Mouse (Mus musculus) urinary bladder, adult 18-20 months (tissue): ENCODE data around the gene Amt.
A peak's percentile ranks its signal among the peaks of the same experiment; 100 is the strongest.

Experiments
- DNase-seq, 2 experiments: peaks; one replicate each; pipeline ENCODE4 v3.0.0; 2022; ENCODE audit warnings: low spot score in 2 of 2, mixed read lengths in 2 of 2

Amt gene

DNA sequence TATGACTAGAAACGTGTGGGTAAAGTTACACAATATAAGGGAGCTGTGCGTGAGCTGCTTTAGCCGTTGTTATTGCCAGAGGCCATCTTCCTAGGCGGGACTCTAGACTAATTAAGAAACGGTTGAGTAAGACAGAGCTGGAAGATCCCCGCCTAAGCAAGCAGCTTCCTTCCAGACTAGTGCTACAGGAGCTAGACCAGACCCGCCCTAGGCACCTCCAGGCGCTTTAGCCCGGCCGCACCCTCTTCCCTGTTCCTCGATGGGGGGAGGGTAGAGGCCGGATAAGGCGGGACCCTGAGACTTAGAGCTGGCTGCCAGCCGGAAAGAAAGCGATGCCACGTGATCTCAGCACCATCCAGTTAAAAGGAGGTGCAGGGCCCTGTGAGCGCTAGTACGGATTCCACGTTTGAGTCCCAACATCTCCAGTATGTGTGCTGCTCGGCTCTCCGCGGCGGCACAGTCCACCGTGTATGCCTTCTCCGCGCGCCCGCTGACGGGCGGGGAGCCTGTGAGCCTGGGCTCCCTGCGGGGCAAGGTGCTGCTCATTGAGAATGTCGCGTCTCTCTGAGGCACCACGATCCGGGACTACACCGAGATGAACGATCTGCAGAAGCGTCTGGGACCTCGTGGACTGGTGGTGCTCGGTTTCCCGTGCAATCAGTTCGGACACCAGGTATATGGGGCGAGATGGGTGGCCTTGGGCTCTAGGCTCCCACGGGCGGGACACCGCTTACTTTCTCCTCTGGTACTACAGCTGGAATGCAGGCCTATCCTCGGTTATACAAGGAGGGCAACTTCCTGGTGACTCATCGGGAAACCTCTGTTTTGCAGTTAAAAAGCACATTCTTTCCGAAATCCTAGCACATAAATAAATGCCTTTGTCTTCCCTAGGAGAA is 42.5 kb downstream of the Amt start, which contains the start of gene Gpx1:
TSS of gene Gpx1 (plus strand) at position 18 of the 896 bp plus-strand sequence.
- DNase-seq: peak; percentile 77 to 95

DNA sequence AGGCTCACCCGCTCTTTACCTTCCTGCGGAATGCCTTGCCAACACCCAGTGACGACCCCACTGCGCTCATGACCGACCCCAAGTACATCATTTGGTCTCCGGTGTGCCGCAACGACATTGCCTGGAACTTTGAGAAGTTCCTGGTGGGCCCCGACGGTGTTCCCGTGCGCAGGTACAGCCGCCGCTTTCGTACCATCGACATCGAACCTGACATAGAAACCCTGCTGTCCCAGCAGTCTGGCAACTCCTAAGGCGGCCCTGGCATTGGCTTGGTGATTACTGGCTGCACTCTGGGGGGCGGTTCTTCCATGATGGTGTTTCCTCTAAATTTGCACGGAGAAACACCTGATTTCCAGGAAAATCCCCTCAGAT is 43.2 kb downstream of the Amt start:
- DNase-seq: peak in 1 of 2 experiments; percentile 38

DNA sequence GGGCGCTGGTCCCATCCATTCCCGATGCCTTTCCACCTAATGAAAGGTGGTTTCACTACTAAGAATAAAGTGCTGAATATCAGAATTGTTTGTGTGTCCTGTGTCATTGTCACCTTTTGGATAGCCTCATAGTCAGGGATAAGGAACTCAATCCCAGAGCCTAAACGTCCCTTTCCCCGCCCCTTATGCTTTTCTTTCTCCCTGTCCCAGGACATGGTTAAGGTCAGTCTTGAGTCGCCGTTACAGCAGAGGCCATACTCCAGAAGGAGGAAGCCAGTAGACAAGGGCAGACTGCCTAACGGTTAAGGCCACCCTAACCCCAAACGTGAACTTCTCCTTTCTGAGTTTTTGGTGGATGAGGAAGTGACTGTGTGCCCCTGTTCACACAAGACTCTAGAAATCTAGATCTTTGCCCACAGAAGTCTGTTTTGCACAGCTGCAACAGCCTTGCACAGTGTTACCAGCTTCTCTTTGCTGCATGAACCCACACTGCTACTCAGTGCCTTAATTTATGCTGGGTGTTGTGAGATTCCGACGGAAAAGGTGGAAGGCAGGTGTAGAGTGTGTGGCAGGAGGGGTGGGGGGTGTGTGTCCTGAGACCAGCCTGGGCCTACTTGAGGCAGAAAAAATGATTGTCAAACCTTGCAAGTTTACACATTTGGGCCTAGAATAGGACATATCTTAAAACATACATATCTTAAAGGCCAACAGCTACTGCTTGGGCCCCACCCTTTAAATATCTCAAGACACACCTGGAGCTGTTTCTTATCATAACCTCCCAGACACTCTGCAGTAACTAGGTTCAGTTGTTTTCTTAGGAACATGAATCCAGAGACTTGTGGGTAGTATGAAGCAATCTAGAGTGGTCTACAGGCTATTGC is 43.8 kb downstream of the Amt start:
- no peak for DNase-seq

DNA sequence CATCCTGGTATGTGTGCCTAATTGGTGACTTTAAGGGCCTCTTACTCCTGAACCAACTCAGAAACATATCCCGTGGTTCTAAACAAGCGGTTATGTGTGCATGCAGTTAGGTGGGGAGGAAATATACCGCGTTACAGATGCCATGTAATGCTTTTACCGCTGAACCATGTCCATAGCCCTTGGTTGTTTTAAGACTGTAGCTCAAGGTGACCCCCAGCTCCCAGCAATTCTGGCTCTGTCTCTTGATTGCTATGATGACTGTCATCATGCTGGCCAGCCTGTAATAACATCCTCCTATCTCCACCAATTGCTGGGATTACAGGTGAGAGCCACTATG is 44.5 kb downstream of the Amt start:
- no peak for DNase-seq

DNA sequence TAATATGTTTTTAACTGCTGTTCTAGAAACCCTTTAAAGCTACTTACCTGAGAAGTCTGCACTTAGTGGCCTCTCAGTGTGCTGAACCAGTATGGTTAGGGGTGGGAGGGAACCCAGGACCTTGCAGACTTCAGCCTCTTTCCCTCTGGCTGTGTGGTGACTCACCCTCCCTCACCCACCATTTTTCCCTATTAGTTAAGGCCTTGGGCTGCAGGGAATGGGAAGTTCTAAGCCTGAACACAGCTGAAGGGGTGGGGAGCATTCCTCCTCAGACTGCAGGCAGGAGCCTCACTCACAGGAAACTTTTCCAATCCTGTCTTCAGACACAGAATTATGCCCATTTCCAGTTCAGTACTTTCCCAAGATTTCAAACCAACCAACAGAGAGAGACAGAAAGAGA is 45.1 kb downstream of the Amt start:
- no peak for DNase-seq

DNA sequence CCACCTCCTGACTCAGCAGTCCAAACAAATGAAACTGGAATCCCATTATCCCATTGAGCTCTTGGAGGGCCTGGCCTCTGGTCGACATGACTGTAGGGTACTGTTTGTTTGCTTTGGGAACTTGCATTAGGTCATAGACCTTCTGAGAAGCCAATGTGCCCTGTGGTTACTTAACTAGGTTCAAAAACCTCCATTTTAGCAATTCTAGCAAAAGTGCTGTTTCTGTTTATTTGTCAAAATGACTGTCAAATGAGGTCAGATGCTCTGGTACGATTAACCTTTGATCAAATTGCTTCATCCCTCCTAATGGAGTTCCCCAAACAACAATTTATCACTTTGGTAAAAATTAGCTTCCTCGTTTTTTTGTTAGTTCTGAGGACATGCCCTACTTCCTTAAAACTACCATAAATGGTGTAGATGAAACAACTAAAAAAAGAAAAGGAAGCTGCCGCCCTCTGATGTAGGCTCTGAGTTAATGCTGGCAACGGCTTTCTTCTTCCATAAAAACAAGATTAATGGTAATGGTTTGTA is 45.7 kb downstream of the Amt start:
- DNase-seq: no peak

DNA sequence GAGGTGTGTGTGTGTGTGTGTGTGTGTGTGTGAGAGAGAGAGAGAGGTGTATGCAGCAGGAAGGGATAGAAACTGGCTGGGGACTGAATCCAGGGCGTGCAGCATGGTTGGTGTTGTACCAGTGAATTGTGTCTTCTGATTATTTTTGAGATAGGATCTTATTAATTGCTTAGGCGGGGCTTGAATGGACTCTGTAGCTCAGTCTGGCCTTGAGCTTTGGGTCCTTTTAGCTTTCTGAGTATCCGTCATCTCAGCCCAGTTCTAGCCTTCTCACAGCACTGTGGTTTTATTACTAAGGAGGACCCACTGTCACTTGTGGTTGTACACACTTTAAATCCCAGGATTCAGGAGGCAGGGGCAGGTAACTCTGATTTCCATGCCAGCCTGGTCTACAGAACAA is 46.7 kb downstream of the Amt start:
- no peak for DNase-seq

DNA sequence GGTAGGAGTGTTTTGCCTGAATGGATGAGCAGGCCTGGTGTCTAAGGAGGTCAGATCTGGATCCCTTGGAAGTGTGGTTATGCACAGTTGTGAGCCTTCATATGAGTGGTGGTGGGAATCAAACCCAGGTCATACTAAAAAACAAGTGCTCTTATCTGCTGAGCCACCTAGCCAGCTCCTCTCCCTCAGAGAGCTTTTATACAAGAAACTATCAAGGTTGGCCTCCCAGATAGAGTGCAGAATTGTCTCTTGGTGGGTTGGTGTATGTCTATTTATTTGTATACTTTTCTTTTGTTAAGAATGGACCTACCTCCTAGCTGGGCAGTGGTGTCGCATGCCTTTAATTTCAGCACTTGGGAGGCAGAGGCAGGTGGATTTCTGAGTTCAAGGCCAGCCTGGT is 47.2 kb downstream of the Amt start:
- DNase-seq: no peak

DNA sequence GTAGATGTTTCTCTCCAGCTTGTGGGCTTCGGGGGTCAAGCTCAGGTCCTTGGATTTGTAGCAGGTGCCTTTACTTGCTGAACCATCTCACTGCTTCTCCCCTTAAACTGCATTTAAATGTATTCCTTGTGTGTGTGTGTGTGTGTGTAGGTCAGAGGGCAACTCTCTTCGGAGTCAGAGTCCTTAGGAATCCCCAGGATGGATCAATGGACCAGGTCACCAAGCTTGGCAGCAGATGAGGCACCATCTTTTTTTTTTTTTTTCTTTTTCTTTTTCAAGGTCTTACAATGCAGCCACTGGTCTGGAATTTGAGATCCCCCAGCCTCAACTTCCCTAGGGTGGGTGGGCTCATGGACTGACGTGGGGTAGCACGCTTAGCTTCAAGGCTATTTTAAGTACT is 47.8 kb downstream of the Amt start:
- DNase-seq: no peak

DNA sequence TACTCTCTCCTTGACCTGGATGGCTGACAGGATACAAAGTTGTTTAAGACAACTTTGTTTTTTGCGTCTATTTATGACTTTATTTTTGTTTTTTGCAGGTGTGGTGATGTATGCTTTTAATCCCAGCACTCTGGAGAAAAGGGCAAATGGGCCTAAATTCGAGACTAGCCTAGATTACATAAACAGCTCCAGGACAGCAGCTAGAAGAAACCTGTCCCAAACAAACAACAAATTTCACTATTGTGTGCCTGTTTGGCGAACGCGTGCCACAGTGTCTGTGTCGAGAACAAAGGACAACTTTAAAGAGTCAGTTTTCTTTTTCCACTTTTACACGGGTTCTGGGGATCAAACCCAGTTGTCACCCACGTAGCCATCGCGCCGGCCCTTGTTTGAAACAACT is 50.4 kb downstream of the Amt start:
- peak in 1 of 2 experiments; percentile 30 for DNase-seq

DNA sequence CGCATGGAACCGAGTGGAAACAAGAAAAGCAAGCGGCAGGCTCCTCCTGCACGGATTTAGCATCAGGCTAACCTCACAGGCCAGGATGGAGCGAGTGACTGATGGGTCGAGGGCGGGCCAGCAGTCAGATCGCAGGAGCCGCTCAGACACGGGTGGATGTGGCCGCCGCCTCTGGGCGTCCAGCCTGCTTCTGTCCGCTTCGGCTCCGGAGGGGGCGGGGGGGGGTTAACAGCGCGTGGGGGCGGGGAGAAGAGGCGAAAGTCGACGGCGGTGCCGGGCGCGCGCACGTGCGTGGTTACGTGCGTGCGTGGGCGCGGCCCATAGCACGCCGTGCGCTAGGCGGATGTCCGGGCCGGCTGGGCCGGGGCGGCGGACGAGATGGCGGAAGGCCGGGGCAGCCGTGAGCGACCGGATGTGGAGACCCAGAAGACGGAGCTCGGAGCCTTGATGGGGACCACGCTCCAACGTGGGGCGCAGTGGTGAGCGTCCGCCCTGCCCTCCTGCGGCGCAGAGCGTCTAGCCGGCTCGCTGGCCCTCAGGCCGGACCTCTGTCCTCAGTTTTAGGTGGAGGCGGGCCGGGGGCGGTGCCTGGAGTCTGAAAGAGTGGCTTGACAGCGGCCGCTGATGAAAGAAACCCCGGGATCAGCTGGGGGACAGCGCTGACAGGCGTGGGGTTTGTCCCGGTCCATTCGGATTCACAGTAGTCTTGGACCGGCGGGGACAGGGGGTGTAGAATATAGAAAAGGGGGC is 51.1 kb downstream of the Amt start, which contains the start of gene Usp4:
TSS of gene Usp4 (plus strand) at position 314 of the 750 bp plus-strand sequence.
- peak; percentile 83 to 86 for DNase-seq

DNA sequence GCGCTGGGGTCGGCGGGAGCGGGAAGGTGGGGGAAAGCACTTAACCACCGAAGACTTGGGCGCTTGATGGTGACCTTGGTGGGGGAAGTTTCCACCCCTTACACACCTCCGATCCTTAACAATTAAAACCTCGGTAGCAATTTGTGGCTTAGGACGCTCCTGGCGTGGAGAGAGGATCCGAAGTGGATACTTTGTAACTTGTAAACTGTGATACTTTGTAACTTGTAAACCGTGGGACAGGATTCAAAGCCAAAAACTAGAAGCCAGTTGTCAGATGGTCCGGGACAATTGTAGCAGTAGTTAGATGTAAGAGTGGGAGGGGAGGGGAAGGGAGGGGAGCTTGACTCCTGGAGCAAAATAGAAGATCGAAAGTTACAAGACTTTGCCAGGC is 51.6 kb downstream of the Amt start:
- DNase-seq: no peak

DNA sequence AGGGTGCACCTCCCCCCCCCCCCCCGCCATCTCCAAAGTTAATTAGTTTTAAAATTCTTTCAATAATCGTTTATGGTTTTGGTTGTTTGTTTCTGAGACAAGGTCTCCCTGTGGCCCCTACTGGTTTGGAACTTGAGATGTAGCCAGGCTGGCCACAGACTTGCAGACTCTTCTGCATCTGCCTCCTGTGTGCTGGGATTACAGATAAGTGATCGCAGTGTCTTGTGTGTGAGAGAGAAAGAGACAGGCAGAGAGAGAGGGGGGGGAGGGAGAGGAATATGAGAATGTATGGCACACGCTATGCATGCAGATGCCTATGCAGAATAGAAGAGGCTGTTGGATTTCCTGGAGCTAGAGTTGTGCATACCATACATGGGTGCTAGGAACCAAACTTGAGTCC is 53.1 kb downstream of the Amt start:
- DNase-seq: no peak
